Mouse (Mus musculus): ENCODE measurements at regions not wholly inside any gene's neighbourhood (a gene's known extent, or its start where the extent isn't known, plus 50 kb on each side); places are given as distances from the start of the nearest gene placed in this dataset.

DNA sequence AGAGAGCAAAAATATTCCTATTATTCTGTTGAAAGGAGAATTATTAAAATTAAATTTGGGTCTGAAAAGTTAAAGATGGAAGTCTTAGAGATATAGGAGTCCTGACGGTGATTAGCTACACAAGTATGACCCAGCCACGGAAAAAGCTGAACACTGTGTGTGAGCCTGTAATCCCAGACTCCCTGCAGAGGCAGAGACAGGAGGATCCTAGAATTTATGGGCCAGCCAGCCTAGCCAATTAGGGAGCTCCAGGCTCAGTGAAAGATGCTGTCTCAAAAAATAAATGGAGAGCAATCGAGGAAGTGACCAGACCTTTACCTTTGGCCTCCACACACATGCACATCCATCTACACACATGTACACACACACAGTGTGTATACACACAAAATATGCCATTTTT lies 307.5 kb downstream of the Qk start:
- TF ChIP-seq CTCF (IDR thresholded peaks at IDR 0.05; ENCODE audit: low read depth), result no peak

DNA sequence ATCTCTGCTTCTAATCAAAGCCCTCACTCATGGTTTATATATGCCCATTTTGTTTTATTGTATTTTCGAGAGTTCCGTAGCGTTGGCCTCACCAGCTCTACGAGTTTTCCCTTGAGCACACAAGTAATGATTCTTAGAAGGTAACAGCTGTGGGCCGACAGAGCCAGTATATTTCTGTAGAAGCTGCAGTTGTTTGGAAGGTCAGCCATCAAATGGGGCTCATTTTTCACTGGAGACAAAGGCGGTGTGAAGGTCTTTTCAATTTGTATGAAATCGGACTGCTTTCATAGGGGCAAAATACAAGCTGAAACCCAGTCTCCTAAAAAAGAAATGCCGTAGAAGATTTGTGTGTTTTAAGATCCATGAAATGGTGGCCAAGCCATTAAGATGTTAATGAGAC lies 307.9 kb downstream of the Qk start:
- Histone ChIP-seq H3K9ac (replicated peaks; ENCODE audit: low read length) (no peak overlapping the region), H3K9me3 (ENCODE audit: low read length) (no peaks in the 10 kb centered on the region), H3K27ac (no peak overlapping the region), H3K36me3 (ENCODE audit: insufficient read depth, low read length) (no peaks in the 10 kb centered on the region), H3K4me3 (ENCODE audit: low read length) (no peak overlapping the region), H3K4me1 (ENCODE audit: insufficient read depth, low read length) (no peaks in the 10 kb centered on the region), H3K27me3 (ENCODE audit: insufficient read depth, low read length) (no peaks in the 10 kb centered on the region), H3K4me2 (ENCODE audit: low read depth, low read length) (no peak overlapping the region)
- TF ChIP-seq CTCF (IDR thresholded peaks at IDR 0.05; ENCODE audit: low read depth), result no peak
- no peak for ATAC-seq
- DNase-seq (ENCODE audit: low spot score), result no peak
- WGBS, result 45% methylated on average over 8 of the region's 8 CpGs

More for the DNA sequence above, 307.5 kb downstream of the Qk start:
- Histone ChIP-seq H3K4me2 (ENCODE audit: low read depth, low read length) (no peak overlapping the region), H3K27me3 (ENCODE audit: insufficient read depth, low read length) (no peaks in the 10 kb centered on the region), H3K4me3 (ENCODE audit: low read length) (no peak overlapping the region), H3K27ac (no peak overlapping the region), H3K9me3 (ENCODE audit: low read length) (no peaks in the 10 kb centered on the region), H3K9ac (replicated peaks; ENCODE audit: low read length) (no peak overlapping the region), H3K36me3 (ENCODE audit: insufficient read depth, low read length) (no peaks in the 10 kb centered on the region), H3K4me1 (ENCODE audit: insufficient read depth, low read length) (no peaks in the 10 kb centered on the region)
- ATAC-seq, result no peak
- DNase-seq (ENCODE audit: low spot score), result no peak
- WGBS, result 46% methylated on average over 3 of the region's 3 CpGs

DNA sequence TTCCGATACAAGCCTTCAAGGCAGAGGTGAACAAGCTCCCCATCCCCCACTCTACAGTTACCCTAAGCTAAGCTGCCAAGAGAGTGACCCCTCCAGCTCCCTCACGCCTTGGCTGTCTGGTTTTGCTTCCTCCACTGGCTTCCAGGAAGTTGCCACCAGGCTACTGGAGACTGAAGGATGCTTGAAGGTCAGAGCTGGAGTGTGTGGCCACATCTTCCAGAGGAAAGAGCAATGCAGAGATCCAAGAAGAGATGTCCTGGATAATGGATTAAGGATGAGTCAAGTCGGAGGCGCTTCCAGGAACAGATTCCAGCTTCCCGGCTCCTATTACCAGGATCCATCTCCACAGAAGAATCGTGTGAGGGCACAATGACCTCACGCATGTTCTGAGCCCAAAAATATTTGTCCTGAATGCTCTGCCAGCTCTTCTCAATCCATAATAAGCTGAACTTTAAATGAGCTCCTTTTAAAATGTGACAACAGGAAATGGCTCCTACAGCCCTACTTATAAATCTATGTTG lies 318.5 kb downstream of the Qk start:
- Histone ChIP-seq H3K27me3 (ENCODE audit: insufficient read depth, low read length) (no peaks in the 10 kb centered on the region), H3K36me3 (ENCODE audit: insufficient read depth, low read length) (no peaks in the 10 kb centered on the region), H3K4me1 (ENCODE audit: insufficient read depth, low read length) (no peaks in the 10 kb centered on the region; the same call in 1 of the 2 replicates), H3K27ac (no peak overlapping the region), H3K9me3 (ENCODE audit: low read length) (no peaks in the 10 kb centered on the region), H3K4me3 (ENCODE audit: low read length) (no peak overlapping the region), H3K9ac (replicated peaks; ENCODE audit: low read length) (no peak overlapping the region), H3K4me2 (ENCODE audit: low read depth, low read length) (no peak overlapping the region)
- no peak for ATAC-seq
- 78% methylated on average over 7 of the region's 7 CpGs for WGBS
- TF ChIP-seq CTCF (IDR thresholded peaks at IDR 0.05; ENCODE audit: low read depth), result no peak
- DNase-seq (ENCODE audit: low spot score), result no peak

DNA sequence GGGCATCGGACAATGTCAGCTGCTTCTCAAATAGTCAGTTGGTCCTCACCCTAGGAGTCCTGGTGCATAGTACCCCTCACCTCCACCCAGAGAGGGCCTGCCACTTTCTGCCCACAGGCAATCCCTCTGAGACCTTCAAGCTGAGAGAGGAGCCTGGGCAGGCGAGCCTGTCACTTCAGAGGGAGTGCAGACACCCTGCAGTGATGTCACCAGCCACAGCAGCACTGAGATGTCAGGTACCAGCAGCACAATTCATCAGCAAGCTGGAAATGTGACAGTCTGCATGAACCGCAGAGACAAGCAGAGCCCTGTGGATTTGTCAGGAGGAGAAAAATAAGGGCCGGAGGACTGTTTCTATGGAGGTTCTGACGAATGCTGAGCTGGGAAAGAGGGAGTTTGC lies 324.3 kb downstream of the Qk start:
- Histone ChIP-seq H3K27ac (no peak overlapping the region), H3K4me3 (ENCODE audit: low read length) (no peak overlapping the region), H3K36me3 (ENCODE audit: insufficient read depth, low read length) (no peaks in the 10 kb centered on the region), H3K27me3 (ENCODE audit: insufficient read depth, low read length) (no peaks in the 10 kb centered on the region), H3K4me1 (ENCODE audit: insufficient read depth, low read length) (no peaks in the 10 kb centered on the region), H3K9me3 (ENCODE audit: low read length) (no peaks in the 10 kb centered on the region), H3K9ac (replicated peaks; ENCODE audit: low read length) (no peak overlapping the region), H3K4me2 (ENCODE audit: low read depth, low read length) (no peak overlapping the region)
- DNase-seq (ENCODE audit: low spot score), result no peak
- ATAC-seq, result no peak
- TF ChIP-seq CTCF (IDR thresholded peaks at IDR 0.05; ENCODE audit: low read depth), result no peak
- WGBS, result 46% methylated on average over 5 of the region's 5 CpGs

DNA sequence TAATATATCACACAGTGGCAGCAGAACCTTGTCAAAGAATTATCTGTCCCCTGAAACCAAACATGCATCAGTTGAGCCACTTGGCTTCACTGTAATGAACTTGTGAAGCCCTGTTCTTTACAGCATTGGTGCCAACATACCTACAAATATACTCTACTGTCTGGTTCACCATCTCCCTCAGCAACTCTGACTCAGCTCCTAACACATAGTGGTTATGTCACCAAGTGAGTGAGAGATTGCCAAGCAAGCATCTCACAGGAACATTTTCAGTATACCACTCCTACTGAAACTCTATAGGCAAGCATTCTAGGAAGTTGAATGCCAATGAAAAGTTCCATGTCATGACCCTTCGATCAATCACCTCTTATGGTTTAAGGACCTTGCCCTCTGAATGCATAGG lies 321.2 kb upstream of the Pabpc6 start:
- DNase-seq (ENCODE audit: low spot score) (no peak), ATAC-seq (no peak)
- no peak for TF ChIP-seq CTCF (IDR thresholded peaks at IDR 0.05; ENCODE audit: low read depth)
- Histone ChIP-seq H3K4me2 (ENCODE audit: low read depth, low read length) (no peak overlapping the region), H3K4me3 (ENCODE audit: low read length) (no peak overlapping the region), H3K27ac (no peak overlapping the region), H3K4me1 (ENCODE audit: insufficient read depth, low read length) (no peaks in the 10 kb centered on the region), H3K9me3 (ENCODE audit: low read length) (no peaks in the 10 kb centered on the region), H3K36me3 (ENCODE audit: insufficient read depth, low read length) (no peaks in the 10 kb centered on the region), H3K27me3 (ENCODE audit: insufficient read depth, low read length) (no peaks in the 10 kb centered on the region), H3K9ac (replicated peaks; ENCODE audit: low read length) (no peak overlapping the region)
- 92% methylated on average over 1 of the region's 1 CpGs for WGBS

DNA sequence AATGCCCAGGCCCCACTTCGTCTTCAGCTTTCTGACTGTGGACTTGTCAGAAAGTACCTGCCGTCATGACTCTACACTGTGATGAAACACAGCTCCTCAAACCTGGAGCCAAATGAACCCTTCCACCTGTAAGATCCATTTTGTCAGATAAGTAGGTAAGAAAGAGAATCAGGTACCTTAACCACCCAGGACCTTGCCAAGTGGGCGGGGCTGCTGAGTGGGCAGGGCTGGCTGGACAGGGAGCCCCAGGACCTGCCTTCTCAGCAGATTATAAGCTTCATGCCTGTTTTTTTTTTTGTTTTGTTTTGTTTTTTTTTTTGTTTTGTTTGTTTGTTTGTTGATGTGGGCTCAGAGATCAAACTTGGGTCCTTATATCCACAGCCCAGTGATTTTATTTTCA lies 311.8 kb upstream of the Pabpc6 start:
- H3K27me3 ChIP-seq (ENCODE audit: insufficient read depth, low read length), result no peaks in the 10 kb centered on the region
- no peak overlapping the region for H3K4me2 ChIP-seq (ENCODE audit: low read depth, low read length)
- H3K36me3 ChIP-seq (ENCODE audit: insufficient read depth, low read length), result no peaks in the 10 kb centered on the region
- DNase-seq (ENCODE audit: low spot score), result no peak
- H3K9ac ChIP-seq (replicated peaks; ENCODE audit: low read length), result no peak overlapping the region
- no peak for TF ChIP-seq CTCF (IDR thresholded peaks at IDR 0.05; ENCODE audit: low read depth)
- ATAC-seq, result no peak
- 90% methylated on average over 3 of the region's 3 CpGs for WGBS
- no peak overlapping the region for H3K4me3 ChIP-seq (ENCODE audit: low read length)
- no peak overlapping the region for H3K27ac ChIP-seq
- no peaks in the 10 kb centered on the region for H3K9me3 ChIP-seq (ENCODE audit: low read length)
- no peaks in the 10 kb centered on the region for H3K4me1 ChIP-seq (ENCODE audit: insufficient read depth, low read length)

DNA sequence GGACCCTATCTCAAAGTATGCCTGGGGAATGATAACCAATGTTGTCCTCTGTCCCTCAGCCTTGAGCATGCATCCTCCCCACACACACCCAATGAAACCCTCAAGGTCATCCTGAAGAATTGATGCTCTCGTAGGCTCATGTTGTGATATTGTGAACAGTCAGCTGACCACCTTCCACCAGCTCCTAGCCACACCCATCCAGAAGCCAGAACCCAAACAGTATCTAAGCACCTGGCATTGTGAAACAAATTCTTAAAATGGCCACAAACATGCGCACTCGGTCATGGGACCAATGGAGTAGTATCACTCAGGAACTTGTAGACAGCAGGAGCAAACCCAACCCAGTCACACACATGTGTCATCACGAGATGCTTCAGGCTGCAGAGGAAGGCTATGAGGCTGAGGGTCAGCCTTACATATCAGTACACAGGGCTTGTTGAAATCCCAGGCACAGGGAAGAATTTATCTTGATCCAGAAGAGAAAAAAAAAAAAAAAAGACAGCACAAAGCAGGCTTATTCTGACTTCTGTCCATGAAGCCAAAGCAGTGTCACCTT lies 307.4 kb upstream of the Pabpc6 start:
- TF ChIP-seq CTCF (IDR thresholded peaks at IDR 0.05; ENCODE audit: low read depth), result no peak
- Histone ChIP-seq H3K27ac (no peak overlapping the region), H3K4me3 (ENCODE audit: low read length) (no peak overlapping the region), H3K4me2 (ENCODE audit: low read depth, low read length) (no peak overlapping the region), H3K9ac (replicated peaks; ENCODE audit: low read length) (no peak overlapping the region), H3K9me3 (ENCODE audit: low read length) (no peaks in the 10 kb centered on the region), H3K36me3 (ENCODE audit: insufficient read depth, low read length) (no peaks in the 10 kb centered on the region), H3K4me1 (ENCODE audit: insufficient read depth, low read length) (no peaks in the 10 kb centered on the region), H3K27me3 (ENCODE audit: insufficient read depth, low read length) (no peaks in the 10 kb centered on the region)
- WGBS, result 97% methylated on average over 4 of the region's 4 CpGs
- DNase-seq (ENCODE audit: low spot score) (no peak), ATAC-seq (no peak)
